In the genomic region with DNA sequence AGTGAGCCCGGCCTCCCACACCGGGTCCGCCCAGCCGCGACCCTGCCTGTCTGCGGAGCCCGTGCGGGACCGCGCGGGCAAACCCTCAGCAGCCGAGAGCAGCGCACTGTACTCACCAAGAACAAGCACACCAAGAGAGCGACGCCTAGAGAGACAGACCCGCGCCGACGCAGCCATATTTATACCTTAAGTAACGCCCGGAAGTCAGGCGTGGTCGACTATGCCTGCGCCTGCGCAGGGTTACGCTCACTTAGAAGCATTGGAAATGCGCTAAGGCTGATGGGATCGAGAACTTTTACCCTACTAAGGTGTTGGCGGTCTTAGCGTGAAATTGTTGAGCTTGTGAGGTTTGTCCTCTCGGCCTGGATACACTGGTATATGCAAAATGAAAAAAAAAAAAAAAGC, we compare ENCODE assay signal across 8 mouse cellular contexts. TPM values are rescaled to one million over a fixed set of nuclear protein-coding genes. Genes with fewer than 3 reads are reported as not detected.
DNase-seq lines count a peak whose midpoint lies in the region; ATAC-seq and TF ChIP-seq lines count a peak whose summit lies in the region.

A gene (minus strand): TSS at position 125 of the 405 bp plus-strand sequence.

- peak; percentile 99; the same call in 1 of the 2 replicates for TF ChIP-seq POLR2A in limb, embryonic 14.5 days (IDR thresholded peaks at IDR 0.05; ENCODE audit: borderline replicate concordance, extremely low read depth, insufficient read depth, insufficient read length)

- H3K27ac ChIP-seq in embryonic facial prominence, embryonic 14.5 days (replicated peaks; ENCODE audit: low read depth, low read length): peak within 1 kb of the TSS; percentile 92
- H3K27ac ChIP-seq in limb, embryonic 14.5 days (replicated peaks; ENCODE audit: low read depth, low read length): peak within 1 kb of the TSS; percentile 91
- peak within 1 kb of the TSS; percentile 82 for H3K27ac ChIP-seq in midbrain, postnatal 0 days (ENCODE audit: low read depth, low read length)

- no peaks in the 10 kb centered on the region for H3K9me3 ChIP-seq in embryonic facial prominence, embryonic 14.5 days (ENCODE audit: control insufficient read depth, low read length)
- H3K9me3 ChIP-seq in limb, embryonic 14.5 days (ENCODE audit: control insufficient read depth, low read length): no peaks in the 10 kb centered on the region
- H3K9me3 ChIP-seq in midbrain, postnatal 0 days (ENCODE audit: low read length): no peaks in the 10 kb centered on the region

- under 1% methylated on average over 31 of the region's 31 CpGs for WGBS in embryonic facial prominence, embryonic 14.5 days
- 1% methylated on average over 31 of the region's 31 CpGs for WGBS in limb, embryonic 14.5 days
- WGBS in midbrain, postnatal 0 days: under 1% methylated on average over 31 of the region's 31 CpGs

- H3K4me1 ChIP-seq in embryonic facial prominence, embryonic 14.5 days (ENCODE audit: control insufficient read depth, insufficient read depth, low read length): peaks cover 10% of the 10 kb centered on the region
- peaks cover 8% of the 10 kb centered on the region for H3K4me1 ChIP-seq in limb, embryonic 14.5 days (ENCODE audit: control insufficient read depth, insufficient read depth, low read length)
- no peaks in the 10 kb centered on the region for H3K4me1 ChIP-seq in midbrain, postnatal 0 days (ENCODE audit: insufficient read depth, low read length)

- H3K9ac ChIP-seq in embryonic facial prominence, embryonic 14.5 days (ENCODE audit: low read depth, low read length): peak within 1 kb of the TSS; percentile 94
- peak within 1 kb of the TSS; percentile 89 for H3K9ac ChIP-seq in limb, embryonic 14.5 days (ENCODE audit: low read depth, low read length, severe bottlenecking)
- H3K9ac ChIP-seq in midbrain, postnatal 0 days (replicated peaks; ENCODE audit: low read length, poor library complexity, severe bottlenecking): peak within 1 kb of the TSS; percentile 58

- H3K36me3 ChIP-seq in embryonic facial prominence, embryonic 14.5 days (ENCODE audit: control insufficient read depth, insufficient read depth, low read length): peaks cover 44% of the 10 kb centered on the region
- peaks cover 44% of the 10 kb centered on the region for H3K36me3 ChIP-seq in limb, embryonic 14.5 days (ENCODE audit: control insufficient read depth, insufficient read depth, low read length)
- peaks cover 12% of the 10 kb centered on the region; the same call in 1 of the 2 replicates for H3K36me3 ChIP-seq in midbrain, postnatal 0 days (ENCODE audit: insufficient read depth, low read length)

- ATAC-seq in embryonic facial prominence, embryonic 14.5 days (ENCODE audit: low read depth): peak; percentile 95
- peak; percentile 94 for ATAC-seq in limb, embryonic 14.5 days (ENCODE audit: low FRiP score, low read depth)
- peak; percentile 83 for ATAC-seq in midbrain, postnatal 0 days (ENCODE audit: low FRiP score)

- peak; percentile 95 for DNase-seq in 3T3-L1 (ENCODE audit: low read depth, low spot score)
- DNase-seq in adrenal gland, postnatal 4 days (ENCODE audit: low spot score in 2 of 2): peak; percentile 69 to 86
- DNase-seq in embryonic facial prominence, embryonic 14.5 days (ENCODE audit: low spot score): peak; percentile 98
- DNase-seq in heart, adult 8-10 months (ENCODE audit: low spot score): peak; percentile 94
- DNase-seq in kidney, adult 9 months: peak; percentile 96
- DNase-seq in limb, embryonic 14.5 days (ENCODE audit: low spot score): peak; percentile 97
- DNase-seq in midbrain, postnatal 0 days (ENCODE audit: low spot score): peak; percentile 94
- DNase-seq in spleen, postnatal 14 days (ENCODE audit: low spot score in 2 of 2): peak; percentile 87 to 89

- no peaks in the 10 kb centered on the region for H3K27me3 ChIP-seq in embryonic facial prominence, embryonic 14.5 days (replicated peaks; ENCODE audit: control insufficient read depth, insufficient read depth, low read length)
- H3K27me3 ChIP-seq in limb, embryonic 14.5 days (ENCODE audit: control insufficient read depth, insufficient read depth, low read length): no peaks in the 10 kb centered on the region
- H3K27me3 ChIP-seq in midbrain, postnatal 0 days (ENCODE audit: insufficient read depth, low read length): no peaks in the 10 kb centered on the region

- TF ChIP-seq CTCF in midbrain, postnatal 0 days (IDR thresholded peaks at IDR 0.05): peak; percentile 44; the same call in 1 of the 2 replicates

- peak within 1 kb of the TSS; percentile 85 for H3K4me3 ChIP-seq in embryonic facial prominence, embryonic 14.5 days (ENCODE audit: low read depth, low read length)
- H3K4me3 ChIP-seq in limb, embryonic 14.5 days (replicated peaks; ENCODE audit: low read length): peak within 1 kb of the TSS; percentile 86
- peak within 1 kb of the TSS; percentile 62 for H3K4me3 ChIP-seq in midbrain, postnatal 0 days (ENCODE audit: low read depth, low read length)

- H3K4me2 ChIP-seq in embryonic facial prominence, embryonic 14.5 days (ENCODE audit: low read depth, low read length): peak within 1 kb of the TSS; percentile 79
- H3K4me2 ChIP-seq in limb, embryonic 14.5 days (replicated peaks; ENCODE audit: low read depth, low read length, severe bottlenecking): peak within 1 kb of the TSS; percentile 79
- H3K4me2 ChIP-seq in midbrain, postnatal 0 days (ENCODE audit: low read depth, low read length, poor library complexity, severe bottlenecking): peak within 1 kb of the TSS; percentile 77

RNA-seq across cellular contexts. Expression of the gene that starts here (rescaled TPM):
- total RNA-seq in adrenal gland, postnatal 4 days (2021): 10 to 100 TPM; 29.9 to 34.2 TPM
- 40.4 and 46.6 TPM in 2 replicates for polyA plus RNA-seq in embryonic facial prominence, embryonic 14.5 days (2014; fragmentation: Nextera tagmentation; extraction: Ambion mirVana)
- 1 to 10 TPM; 5.9 to 7.8 (median 7.4) TPM for total RNA-seq in heart, adult 8-10 months (2022)
- 38.7 and 39.4 TPM in 2 replicates for polyA plus RNA-seq in limb, embryonic 14.5 days (2012; rRNA removed)
- 41.3 and 42.0 TPM in 2 replicates for polyA plus RNA-seq in limb, embryonic 14.5 days (2014; fragmentation: Nextera tagmentation; extraction: Ambion mirVana)
- total RNA-seq in midbrain, postnatal 0 days (2014; rRNA removed): 18.7 and 23.4 TPM in 2 replicates
- polyA plus RNA-seq in midbrain, postnatal 0 days (2015; fragmentation: Nextera tagmentation; extraction: Ambion mirVana): 21.7 and 21.9 TPM in 2 replicates

Comparison
In these comparisons a context has a peak if more than half of its experiments do, and no peak if none do; other contexts are left out.
1. Peak in every context shown above with its lines: DNase-seq, ATAC-seq, H3K4me3 ChIP-seq and H3K27ac ChIP-seq.